Mouse (Mus musculus) brain, embryonic 14.5 days (tissue): Measurements from ENCODE around the gene Ascc3.

Source experiments
- CTCF ChIP-seq: fragments of 200-500 bp; IDR thresholded peaks from 2 replicates; pipeline ENCODE4 v1.5.1; 2012; ENCODE audit warnings: inconsistent platforms, mild to moderate bottlenecking, moderate library complexity, borderline replicate concordance; ENCODE audit not compliant: insufficient read depth, insufficient read length; ENCODE audit errors: extremely low read depth
- POLR2A ChIP-seq: fragments of 200-500 bp; IDR thresholded peaks from 2 replicates; pipeline ENCODE4 v1.6.1; 2012; ENCODE audit warnings: mild to moderate bottlenecking, inconsistent platforms, borderline replicate concordance; ENCODE audit not compliant: poor library complexity, insufficient read depth, insufficient read length, severe bottlenecking; ENCODE audit errors: extremely low read depth

DNA sequence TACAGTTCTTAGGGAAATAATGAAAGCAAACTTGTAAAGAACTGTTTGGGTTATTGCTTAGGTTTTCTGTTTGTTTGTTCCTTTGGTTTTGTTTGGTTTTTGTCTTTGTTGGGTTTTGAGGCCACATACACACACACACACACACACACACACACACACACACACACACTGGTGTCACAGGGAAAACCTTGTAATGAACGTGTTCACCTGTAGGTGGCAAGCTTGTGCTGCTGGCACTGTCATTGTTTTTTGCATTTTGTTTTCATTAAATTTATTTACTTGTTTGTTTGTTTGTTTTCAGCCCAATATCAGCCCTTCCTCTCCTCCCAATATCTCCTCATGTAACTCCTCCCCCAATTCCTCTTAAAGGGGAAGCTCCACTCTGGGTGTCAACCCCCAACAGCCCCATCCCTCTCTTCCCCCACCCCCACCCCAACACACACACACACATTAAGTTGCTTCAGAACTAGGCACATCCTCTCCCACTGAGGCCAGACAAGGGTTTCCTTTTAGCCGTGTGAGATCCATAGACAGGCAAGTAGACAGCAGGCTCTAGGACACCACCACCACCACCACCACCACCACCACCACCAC, 289.1 kb downstream of the Ascc3 start:
- TF ChIP-seq CTCF (peak; percentile 51; the same call in 1 of the 2 replicates), POLR2A (no peak)
